ENCODE assay signal across 8 mouse cellular contexts in genomic region chr17:66076934-66077333, GRCm38 (mm10). TPM values are rescaled to one million over a fixed set of nuclear protein-coding genes. Genes with fewer than 3 reads are reported as not detected.
DNase-seq lines count a peak whose midpoint lies in the region; ATAC-seq lines count a peak whose summit lies in the region.

Gene Ankrd12, minus strand, starts transcription at chr17:66077089.

- no peaks in the 10 kb centered on the region for H3K9me3 ChIP-seq in hindbrain, embryonic 15.5 days

- peak within 1 kb of the TSS; percentile 94 for H3K9ac ChIP-seq in hindbrain, embryonic 15.5 days

- peak within 1 kb of the TSS; percentile 95 for H3K27ac ChIP-seq in hindbrain, embryonic 15.5 days (replicated peaks)

- peak within 1 kb of the TSS; percentile 87 for H3K4me2 ChIP-seq in hindbrain, embryonic 15.5 days

- ATAC-seq in hindbrain, embryonic 15.5 days (ENCODE audit: low FRiP score, low read depth): peak; percentile 96

- H3K27me3 ChIP-seq in hindbrain, embryonic 15.5 days: no peaks in the 10 kb centered on the region

- DNase-seq in WW6 (ENCODE audit: low read depth, low spot score): peak; percentile 84
- peak; percentile 95 to 97 for DNase-seq in cerebellum, postnatal 36 days
- peak; percentile 95 to 96 for DNase-seq in frontal cortex, postnatal 36 days (ENCODE audit: low spot score in 2 of 2)
- peak; percentile 92 for DNase-seq in left cerebral cortex, adult 11 months (ENCODE audit: low spot score)
- peak; percentile 97 for DNase-seq in lung, postnatal 36 days
- DNase-seq in retina, embryonic 14.5 days (ENCODE audit: low spot score): peak; percentile 90
- peak; percentile 95 to 97 for DNase-seq in thymus, postnatal 36 days

- WGBS in hindbrain, embryonic 15.5 days: under 1% methylated on average over 53 of the region's 53 CpGs

- H3K4me3 ChIP-seq in hindbrain, embryonic 15.5 days: peak within 1 kb of the TSS; percentile 92

- H3K4me1 ChIP-seq in hindbrain, embryonic 15.5 days (replicated peaks): peaks cover 30% of the 10 kb centered on the region

- H3K36me3 ChIP-seq in hindbrain, embryonic 15.5 days: peaks cover 18% of the 10 kb centered on the region

RNA-seq across cellular contexts. Expression of gene Ankrd12, which starts in this region (rescaled TPM):
- polyA plus RNA-seq in hindbrain, embryonic 15.5 days (2015; fragmentation: Nextera tagmentation; extraction: Ambion mirVana): 154 TPM in 2 replicates

Comparison
In these comparisons a context has a peak if more than half of its experiments do, and no peak if none do; other contexts are left out.
1. Peak in every context shown above with its lines: DNase-seq, ATAC-seq, H3K4me3 ChIP-seq and H3K27ac ChIP-seq.